Mouse (Mus musculus) retina, embryonic 14.5 days (tissue): ENCODE measurements around the gene Oxld1.

Experiments used
- DNase-seq: peaks from one replicate; pipeline ENCODE4 v3.0.0-alpha.2; 2015; ENCODE audit warnings: low spot score

The Oxld1 gene

GRCm38 (mm10) chr11:120457772-120458751, at the start of gene Oxld1, which contains the start of gene Ccdc137:
Gene Oxld1, minus strand, starts transcription at chr11:120458068.
Gene Ccdc137, plus strand, starts transcription at chr11:120458115.
- DNase-seq: peak; percentile 85

- peak; percentile 21 for DNase-seq
Measured at GRCm38 (mm10) chr11:120506899-120507298, 49.0 kb upstream of the Oxld1 start.

GRCm38 (mm10) chr11:120505661-120506060, 47.8 kb upstream of the Oxld1 start:
- no peak for DNase-seq

- DNase-seq: no peak
Measured at GRCm38 (mm10) chr11:120501701-120502100, 43.8 kb upstream of the Oxld1 start.

GRCm38 (mm10) chr11:120501018-120501417, 43.1 kb upstream of the Oxld1 start:
- DNase-seq: no peak

- DNase-seq: no peak
Measured at GRCm38 (mm10) chr11:120500357-120500756, 42.5 kb upstream of the Oxld1 start.

GRCm38 (mm10) chr11:120499894-120500293, 42.0 kb upstream of the Oxld1 start:
- DNase-seq: no peak

GRCm38 (mm10) chr11:120498891-120499290, 41.0 kb upstream of the Oxld1 start:
- no peak for DNase-seq

GRCm38 (mm10) chr11:120498226-120498625, 40.4 kb upstream of the Oxld1 start:
- DNase-seq: no peak

GRCm38 (mm10) chr11:120497436-120497835, 39.6 kb upstream of the Oxld1 start:
- no peak for DNase-seq

- no peak for DNase-seq
Measured at GRCm38 (mm10) chr11:120493911-120494310, 36.0 kb upstream of the Oxld1 start.

GRCm38 (mm10) chr11:120493351-120493750, 35.5 kb upstream of the Oxld1 start:
- DNase-seq: no peak

GRCm38 (mm10) chr11:120492878-120493203, 35.0 kb upstream of the Oxld1 start:
- DNase-seq: peak; percentile 38

- peak; percentile 42 for DNase-seq
Measured at GRCm38 (mm10) chr11:120492024-120492877, 34.4 kb upstream of the Oxld1 start.

- DNase-seq: peak; percentile 94
Measured at GRCm38 (mm10) chr11:120491317-120492023, 33.6 kb upstream of the Oxld1 start, which contains the start of gene Slc25a10. Gene Slc25a10, plus strand, starts transcription at chr11:120491840.

- no peak for DNase-seq
Measured at GRCm38 (mm10) chr11:120490291-120491046, 32.6 kb upstream of the Oxld1 start.

GRCm38 (mm10) chr11:120489054-120489761, 31.3 kb upstream of the Oxld1 start:
- DNase-seq: peak; percentile 95

GRCm38 (mm10) chr11:120488516-120488915, 30.6 kb upstream of the Oxld1 start:
- DNase-seq: no peak

GRCm38 (mm10) chr11:120485251-120485650, 27.4 kb upstream of the Oxld1 start:
- DNase-seq: no peak

GRCm38 (mm10) chr11:120484265-120484981, 26.6 kb upstream of the Oxld1 start, which contains the start of gene Mrpl12:
Gene Mrpl12, plus strand, starts transcription at chr11:120484613.
- DNase-seq: peak; percentile 97
